Mouse (Mus musculus) hindbrain, embryonic 10.5 days (tissue): ENCODE data around the gene Shc1. TPM values are rescaled to one million over a fixed set of nuclear protein-coding genes. Genes with fewer than 3 reads are reported as not detected.

Experiments used
- DNase-seq: peaks from one replicate; pipeline ENCODE4 v3.0.0-alpha.2; 2017; ENCODE audit warnings: low spot score
- H3K27ac ChIP-seq: fragments of 300-500 bp; sonication (generic); 2 replicates; pipeline ENCODE4 v1.5.1; 2016; ENCODE audit warnings: mild to moderate bottlenecking, moderate library complexity
- H3K27me3 ChIP-seq: fragments of 300-500 bp; sonication (generic); 2 replicates; pipeline ENCODE4 v1.6.1; 2016; ENCODE audit warnings: mild to moderate bottlenecking; ENCODE audit not compliant: poor library complexity, insufficient read depth, severe bottlenecking
- H3K36me3 ChIP-seq: fragments of 300-500 bp; sonication (generic); 2 replicates; pipeline ENCODE4 v1.6.1; 2016; ENCODE audit warnings: mild to moderate bottlenecking, moderate library complexity
- H3K4me1 ChIP-seq: fragments of 300-500 bp; sonication (generic); replicated peaks from 2 replicates; pipeline ENCODE4 v1.6.1; 2016; ENCODE audit warnings: mild to moderate bottlenecking
- H3K4me3 ChIP-seq: fragments of 300-500 bp; sonication (generic); 2 replicates; pipeline ENCODE4 v1.5.1; 2016; ENCODE audit warnings: mild to moderate bottlenecking, moderate library complexity
- H3K9me3 ChIP-seq: fragments of 300-500 bp; sonication (generic); 2 replicates; pipeline ENCODE4 v1.6.1; 2016; ENCODE audit warnings: mild to moderate bottlenecking, moderate library complexity
- WGBS: fragments of 180-500 bp; shearing (Covaris S2); methylation state at CpG from one replicate; pipeline ENCODE4 v1.1.7; 2016; 5-methylcytosine and 5-hydroxymethylcytosine counted together
- polyA plus RNA-seq: library from polyadenylated mRNA; unstranded; fragments of >200 nt; fragmentation: Nextera tagmentation; extraction: Ambion mirVana; gene quantifications from 2 replicates; pipeline ENCODE4 v1.2.1, GENCODE M21; 2016

Gene Shc1
- 58.3 and 68.1 TPM in 2 replicates for polyA plus RNA-seq

GRCm38 (mm10) chr3:89418170-89418860, at the start of gene Shc1, which contains the start of gene Cks1b:
Gene Shc1, plus strand, starts transcription at chr3:89418443.
Gene Cks1b, minus strand, starts transcription at chr3:89418383.
- no peaks in the 10 kb centered on the region for H3K27me3 ChIP-seq
- H3K36me3 ChIP-seq: peaks cover 36% of the 10 kb centered on the region
- peak within 1 kb of the TSS; percentile 96 for H3K27ac ChIP-seq
- peak; percentile 98 for DNase-seq
- no peaks in the 10 kb centered on the region for H3K9me3 ChIP-seq
- peak within 1 kb of the TSS; percentile 70 for H3K4me3 ChIP-seq
- under 1% methylated on average over 39 of the region's 39 CpGs for WGBS
- H3K4me1 ChIP-seq: peaks cover 51% of the 10 kb centered on the region

GRCm38 (mm10) chr3:89373581-89374231, 44.5 kb upstream of the Shc1 start:
- no peak overlapping the region for H3K27ac ChIP-seq
- H3K4me3 ChIP-seq: no peak overlapping the region
- 47% methylated on average over 5 of the region's 5 CpGs for WGBS
- no peaks in the 10 kb centered on the region for H3K36me3 ChIP-seq
- DNase-seq: no peak
- no peaks in the 10 kb centered on the region for H3K9me3 ChIP-seq
- H3K4me1 ChIP-seq: peaks cover 11% of the 10 kb centered on the region
- no peaks in the 10 kb centered on the region for H3K27me3 ChIP-seq

GRCm38 (mm10) chr3:89377831-89378230, 40.4 kb upstream of the Shc1 start:
- peaks cover 25% of the 10 kb centered on the region for H3K4me1 ChIP-seq
- peak overlapping the region; percentile 65 for H3K4me3 ChIP-seq
- peaks cover 18% of the 10 kb centered on the region; the same call in 1 of the 2 replicates for H3K36me3 ChIP-seq
- peak overlapping the region; percentile 93 for H3K27ac ChIP-seq
- H3K27me3 ChIP-seq: no peaks in the 10 kb centered on the region
- 67% methylated on average over 4 of the region's 4 CpGs for WGBS
- H3K9me3 ChIP-seq: no peaks in the 10 kb centered on the region
- no peak for DNase-seq

GRCm38 (mm10) chr3:89378394-89379067, 39.7 kb upstream of the Shc1 start:
- DNase-seq: peak; percentile 90
- Histone ChIP-seq H3K27ac (peak overlapping the region; percentile 93), H3K36me3 (peaks cover 18% of the 10 kb centered on the region; the same call in 1 of the 2 replicates), H3K27me3 (no peaks in the 10 kb centered on the region), H3K9me3 (no peaks in the 10 kb centered on the region), H3K4me1 (peaks cover 25% of the 10 kb centered on the region), H3K4me3 (peak overlapping the region; percentile 65)
- WGBS: 1% methylated on average over 29 of the region's 29 CpGs

GRCm38 (mm10) chr3:89379388-89380131, 38.7 kb upstream of the Shc1 start:
- Histone ChIP-seq H3K27ac (peak overlapping the region; percentile 93), H3K4me3 (peak overlapping the region; percentile 65; the same call in 1 of the 2 replicates), H3K36me3 (peaks cover 18% of the 10 kb centered on the region; the same call in 1 of the 2 replicates), H3K9me3 (no peaks in the 10 kb centered on the region), H3K4me1 (peaks cover 31% of the 10 kb centered on the region), H3K27me3 (no peaks in the 10 kb centered on the region)
- no peak for DNase-seq
- 87% methylated on average over 31 of the region's 31 CpGs for WGBS

- peaks cover 38% of the 10 kb centered on the region for H3K4me1 ChIP-seq
- H3K27me3 ChIP-seq: no peaks in the 10 kb centered on the region
- H3K36me3 ChIP-seq: peaks cover 18% of the 10 kb centered on the region; the same call in 1 of the 2 replicates
- no peak for DNase-seq
- 93% methylated on average over 14 of the region's 14 CpGs for WGBS
- no peaks in the 10 kb centered on the region for H3K9me3 ChIP-seq
- H3K4me3 ChIP-seq: no peak overlapping the region
- no peak overlapping the region for H3K27ac ChIP-seq
These were observed 38.0 kb upstream of the Shc1 start for GRCm38 (mm10) chr3:89380291-89380690.

GRCm38 (mm10) chr3:89380711-89381110, 37.5 kb upstream of the Shc1 start:
- Histone ChIP-seq H3K36me3 (peaks cover 18% of the 10 kb centered on the region; the same call in 1 of the 2 replicates), H3K27ac (no peak overlapping the region), H3K4me3 (no peak overlapping the region), H3K9me3 (no peaks in the 10 kb centered on the region), H3K4me1 (peaks cover 42% of the 10 kb centered on the region), H3K27me3 (peaks cover 3% of the 10 kb centered on the region; the same call in 1 of the 2 replicates)
- no peak for DNase-seq
- 92% methylated on average over 18 of the region's 18 CpGs for WGBS

- H3K27me3 ChIP-seq: peaks cover 6% of the 10 kb centered on the region; the same call in 1 of the 2 replicates
- whole genome bisulfite sequencing: 86% methylated on average over 11 of the region's 11 CpGs
- no peak overlapping the region for H3K4me3 ChIP-seq
- no peak for DNase-seq
- no peaks in the 10 kb centered on the region for H3K9me3 ChIP-seq
- H3K27ac ChIP-seq: no peak overlapping the region
- peaks cover 44% of the 10 kb centered on the region for H3K4me1 ChIP-seq
- H3K36me3 ChIP-seq: peaks cover 18% of the 10 kb centered on the region; the same call in 1 of the 2 replicates
These were observed 37.0 kb upstream of the Shc1 start for GRCm38 (mm10) chr3:89381233-89381632.

- Histone ChIP-seq H3K4me3 (no peak overlapping the region), H3K27ac (no peak overlapping the region), H3K27me3 (peaks cover 6% of the 10 kb centered on the region; the same call in 1 of the 2 replicates), H3K36me3 (peaks cover 18% of the 10 kb centered on the region; the same call in 1 of the 2 replicates), H3K4me1 (peaks cover 54% of the 10 kb centered on the region), H3K9me3 (no peaks in the 10 kb centered on the region)
- 85% methylated on average over 9 of the region's 9 CpGs for WGBS
- DNase-seq: no peak
These were observed 36.0 kb upstream of the Shc1 start for GRCm38 (mm10) chr3:89382033-89382882.

GRCm38 (mm10) chr3:89382950-89383349, 35.3 kb upstream of the Shc1 start:
- WGBS: 88% methylated on average over 5 of the region's 5 CpGs
- H3K4me1 ChIP-seq: peaks cover 55% of the 10 kb centered on the region
- no peak for DNase-seq

GRCm38 (mm10) chr3:89383651-89384255, 34.5 kb upstream of the Shc1 start:
- Histone ChIP-seq H3K27me3 (peaks cover 6% of the 10 kb centered on the region; the same call in 1 of the 2 replicates), H3K36me3 (peaks cover 18% of the 10 kb centered on the region; the same call in 1 of the 2 replicates), H3K27ac (no peak overlapping the region), H3K9me3 (no peaks in the 10 kb centered on the region), H3K4me1 (peaks cover 55% of the 10 kb centered on the region), H3K4me3 (no peak overlapping the region)
- DNase-seq: no peak
- 87% methylated on average over 5 of the region's 5 CpGs for WGBS

More at GRCm38 (mm10) chr3:89382950-89383349, 35.3 kb upstream of the Shc1 start:
- Histone ChIP-seq H3K27me3 (peaks cover 6% of the 10 kb centered on the region; the same call in 1 of the 2 replicates), H3K36me3 (peaks cover 18% of the 10 kb centered on the region; the same call in 1 of the 2 replicates), H3K27ac (no peak overlapping the region), H3K4me3 (no peak overlapping the region), H3K9me3 (no peaks in the 10 kb centered on the region)
